Mouse (Mus musculus) sigmoid colon, adult 10 weeks (tissue): ENCODE data around the gene Nhlrc3. TPM values are rescaled to one million over a fixed set of nuclear protein-coding genes. Genes with fewer than 3 reads are reported as not detected.

Experiments
- polyA plus RNA-seq: library from polyadenylated mRNA; stranded (reverse); fragments of 350-450 nt; fragmentation: Illumina TruSeq; extraction: RNeasy Lipid Tissue Mini Kit (QIAGEN cat#74804); gene quantifications from one replicate; pipeline ENCODE4 v1.2.3, GENCODE M21; 2014; ENCODE audit warnings: low read depth, low replicate concordance

Gene Nhlrc3
- polyA plus RNA-seq, result 38.1 TPM

GRCm38 (mm10) chr3:53463046-53463764 is at the start of gene Nhlrc3, which contains the start of gene Proser1:
Nhlrc3 (minus strand) TSS chr3:53463332.
Proser1 (plus strand) TSS chr3:53463666.

GRCm38 (mm10) chr3:53488353-53488752 is 25.2 kb upstream of the Nhlrc3 start, which contains the start of gene Stoml3:
Stoml3 (plus strand) TSS chr3:53488653.

Other genes starting within 250 kb of the Nhlrc3 start
- gene Proser1, start 334 bp upstream of the Nhlrc3 start, polyA plus RNA-seq, result 21.1 TPM
- not detected for gene Stoml3, start 25.3 kb upstream of the Nhlrc3 start, polyA plus RNA-seq
- 1.9 TPM for gene Frem2, start 194.0 kb upstream of the Nhlrc3 start, polyA plus RNA-seq